Mouse (Mus musculus) retina, embryonic 14.5 days (tissue): ENCODE results near the gene Arpp19.

Experiments used
- DNase-seq: peaks from one replicate; pipeline ENCODE4 v3.0.0-alpha.2; 2015; ENCODE audit warnings: low spot score

Gene Arpp19

DNA sequence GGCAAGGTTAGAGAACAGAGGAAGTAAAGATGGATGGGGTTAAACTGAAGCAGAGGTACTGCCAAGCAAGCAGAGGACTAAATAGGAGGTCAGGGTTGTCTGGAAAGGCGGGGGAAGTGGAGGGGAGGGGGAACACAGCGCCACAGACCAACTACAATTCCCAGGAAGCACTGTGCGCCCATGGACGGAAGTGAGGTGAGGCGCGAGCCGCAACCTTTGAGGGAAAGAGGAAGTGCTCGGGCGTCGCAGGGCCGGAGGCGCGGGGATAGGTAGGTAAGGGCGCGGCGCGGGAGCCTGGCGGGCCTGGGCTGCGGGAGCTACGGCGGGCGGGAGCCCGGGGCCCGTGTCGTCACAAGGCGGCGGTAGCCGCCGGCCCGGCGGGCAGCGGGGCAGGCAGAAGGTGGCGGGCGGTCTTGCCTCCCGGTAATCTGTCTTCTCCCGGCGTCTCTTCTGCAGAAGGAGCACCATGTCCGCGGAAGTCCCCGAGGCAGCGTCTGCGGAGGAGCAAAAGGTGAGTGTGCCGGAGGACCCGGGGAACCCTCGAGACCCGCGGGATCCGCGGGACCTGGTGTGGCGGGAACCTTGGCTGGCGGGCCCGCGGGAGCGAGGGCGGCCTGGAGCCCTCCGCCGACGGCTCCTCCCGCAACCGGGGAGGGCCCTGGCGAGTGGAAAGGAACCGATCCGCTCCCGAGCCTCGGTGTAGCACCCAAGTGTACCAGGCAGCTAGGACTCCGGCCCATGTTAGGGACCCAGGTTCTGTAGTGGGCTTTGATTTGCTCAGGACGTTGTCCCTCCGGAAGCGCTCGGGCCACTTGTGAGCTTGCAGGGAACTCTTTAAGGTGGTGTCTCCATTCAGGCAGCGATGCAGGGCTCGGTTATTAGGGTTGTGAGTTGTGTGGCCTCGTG is at the start of gene Arpp19:
Gene Arpp19, plus strand, starts transcription at position 164 of the 906 bp plus-strand sequence.
- peak; percentile 89 for DNase-seq

GRCm38 (mm10) chr9:74988893-74989460 is 48.4 kb upstream of the Arpp19 start:
- no peak for DNase-seq

- no peak for DNase-seq
Observed at GRCm38 (mm10) chr9:74989990-74990389, 47.4 kb upstream of the Arpp19 start.

DNA sequence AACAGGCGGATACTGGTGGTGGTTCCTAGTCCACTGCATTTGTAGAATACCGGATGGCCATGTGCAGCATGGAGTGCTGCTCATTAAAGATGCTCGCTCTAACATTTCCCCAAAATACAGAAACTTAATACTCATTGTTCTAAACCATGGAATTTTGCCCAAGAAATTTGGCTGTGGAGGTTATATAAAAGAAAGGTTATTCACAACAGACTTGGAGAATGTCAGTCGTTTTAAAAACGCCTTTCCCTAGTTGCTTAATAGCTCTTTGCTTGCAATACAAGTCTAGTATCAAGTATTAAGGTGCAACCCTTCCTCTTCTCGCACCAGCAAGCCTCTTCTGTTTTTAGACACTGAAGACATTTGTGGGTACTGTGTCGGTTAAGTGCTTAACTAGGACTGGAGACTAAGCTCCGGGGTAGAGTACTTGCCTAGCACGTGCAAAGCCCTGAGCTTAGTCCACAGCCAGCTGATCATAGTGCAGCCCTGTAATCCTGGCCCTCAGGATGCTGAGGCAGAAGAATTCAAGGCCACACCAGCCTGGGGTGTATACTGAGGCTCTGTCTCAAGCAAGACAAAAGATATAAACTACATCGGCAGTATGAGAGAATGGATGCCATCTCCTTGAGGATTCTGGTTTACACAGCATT is 42.7 kb upstream of the Arpp19 start:
- DNase-seq: no peak

GRCm38 (mm10) chr9:74996349-74996748 is 41.1 kb upstream of the Arpp19 start:
- no peak for DNase-seq

DNA sequence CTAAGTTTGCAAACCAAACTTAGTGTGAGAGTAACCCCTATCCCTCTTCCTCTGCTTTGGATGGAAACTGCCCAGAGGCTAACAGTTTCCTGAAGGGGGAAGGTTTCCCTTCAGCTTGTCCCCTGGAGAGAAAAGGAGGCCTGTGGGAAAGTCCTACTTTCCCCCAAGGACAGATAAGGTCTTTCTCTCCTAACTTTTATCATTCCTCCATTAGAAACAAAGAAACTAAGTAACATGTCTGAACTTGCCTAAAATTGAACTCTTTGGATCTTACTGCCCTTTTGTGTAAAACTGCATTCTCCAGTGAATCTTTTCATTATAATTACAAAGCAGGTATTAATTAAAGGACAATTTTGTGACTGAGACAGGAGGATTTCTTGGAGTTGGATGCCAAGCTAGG is 39.4 kb upstream of the Arpp19 start:
- no peak for DNase-seq

DNA sequence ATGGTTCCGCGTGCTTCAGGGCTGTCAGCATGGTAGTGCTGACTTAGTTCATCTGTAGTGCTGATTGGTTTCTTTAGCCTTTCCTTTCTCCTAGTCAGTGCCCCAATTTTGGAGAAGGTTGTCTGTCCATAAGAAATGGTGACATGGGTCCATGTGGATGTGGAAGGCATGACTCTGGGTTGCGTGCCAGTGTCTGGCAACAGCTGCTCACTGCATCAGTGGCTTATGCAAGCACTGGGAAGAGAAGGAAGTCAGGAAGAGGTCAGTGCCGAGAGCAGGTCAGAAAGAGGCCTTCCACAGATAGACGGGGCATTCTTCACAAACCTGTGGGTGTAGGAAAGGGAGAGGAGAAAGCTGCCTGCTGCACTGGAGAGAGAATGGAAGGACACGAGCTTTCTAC is 36.4 kb upstream of the Arpp19 start:
- DNase-seq: no peak

DNA sequence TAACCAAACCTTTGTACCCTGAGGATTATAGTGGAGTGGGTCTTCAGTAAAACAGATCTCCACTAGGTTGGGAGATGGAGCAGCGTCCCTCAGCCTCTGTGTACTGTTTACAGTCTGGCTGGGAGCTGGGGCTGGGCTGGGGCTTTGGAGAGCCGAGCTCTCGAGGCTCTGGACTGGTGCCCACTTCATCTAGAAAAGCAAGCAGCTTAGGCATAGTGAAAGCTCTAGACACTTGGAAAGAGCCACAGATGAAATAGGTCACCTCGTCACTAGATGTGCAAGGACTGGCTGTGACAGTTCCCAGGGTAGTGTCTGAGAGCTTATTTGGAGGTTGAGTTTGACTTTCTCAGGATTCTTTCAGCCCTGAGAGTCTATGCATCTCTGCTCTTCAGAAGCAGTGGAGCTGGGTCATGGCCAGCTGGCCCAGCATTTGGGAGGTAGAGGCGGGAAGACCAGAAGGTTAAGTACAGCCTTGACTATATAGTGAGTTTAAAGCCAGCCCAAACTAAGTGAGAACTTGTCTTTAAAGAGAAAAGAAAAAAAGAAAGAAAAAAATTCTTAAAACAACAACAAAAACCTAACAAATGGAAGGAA is 35.7 kb upstream of the Arpp19 start:
- no peak for DNase-seq

GRCm38 (mm10) chr9:75002262-75002661 is 35.2 kb upstream of the Arpp19 start:
- DNase-seq: no peak

DNA sequence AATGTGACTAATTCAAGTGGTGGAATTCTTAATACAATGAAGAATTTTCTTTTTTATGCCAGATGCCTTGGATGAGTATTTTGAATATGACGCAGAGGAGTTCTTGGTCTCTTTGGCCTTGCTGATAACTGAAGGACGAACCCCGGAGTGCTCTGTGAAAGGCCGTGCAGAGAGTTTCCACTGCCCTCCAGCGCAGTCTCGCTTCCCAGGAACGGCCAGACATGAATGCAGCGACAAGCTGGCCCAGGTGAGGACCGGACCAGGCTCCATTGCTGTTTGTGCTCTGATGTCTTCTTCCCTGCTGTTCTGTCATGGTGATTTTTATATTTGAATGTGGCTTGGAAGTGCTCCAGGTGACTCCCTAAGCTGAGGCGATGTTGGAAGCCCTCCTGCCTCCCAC is 33.2 kb upstream of the Arpp19 start:
- no peak for DNase-seq

- no peak for DNase-seq
Observed at GRCm38 (mm10) chr9:75016591-75016990, 20.8 kb upstream of the Arpp19 start.

DNA sequence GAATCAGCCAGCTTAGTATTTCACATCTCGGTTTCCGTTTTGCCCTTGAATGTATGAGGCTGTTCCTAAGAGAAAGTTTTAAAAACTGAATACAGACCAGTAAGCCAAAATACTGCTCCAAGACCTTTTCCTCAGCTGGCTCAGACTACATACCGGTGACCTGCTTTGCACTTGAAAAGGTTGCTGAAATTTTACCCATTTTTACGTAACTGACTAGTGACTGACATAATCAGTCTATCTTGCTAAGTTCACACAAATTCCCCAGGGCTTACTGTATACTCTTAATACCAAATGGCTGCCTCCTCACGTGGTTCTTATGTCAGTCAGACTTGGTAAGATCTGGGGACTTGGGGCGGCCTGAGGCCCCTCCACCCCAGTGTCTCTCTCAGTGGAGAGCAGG is 18.2 kb upstream of the Arpp19 start:
- no peak for DNase-seq

- no peak for DNase-seq
Observed at GRCm38 (mm10) chr9:75019592-75019991, 17.8 kb upstream of the Arpp19 start.

DNA sequence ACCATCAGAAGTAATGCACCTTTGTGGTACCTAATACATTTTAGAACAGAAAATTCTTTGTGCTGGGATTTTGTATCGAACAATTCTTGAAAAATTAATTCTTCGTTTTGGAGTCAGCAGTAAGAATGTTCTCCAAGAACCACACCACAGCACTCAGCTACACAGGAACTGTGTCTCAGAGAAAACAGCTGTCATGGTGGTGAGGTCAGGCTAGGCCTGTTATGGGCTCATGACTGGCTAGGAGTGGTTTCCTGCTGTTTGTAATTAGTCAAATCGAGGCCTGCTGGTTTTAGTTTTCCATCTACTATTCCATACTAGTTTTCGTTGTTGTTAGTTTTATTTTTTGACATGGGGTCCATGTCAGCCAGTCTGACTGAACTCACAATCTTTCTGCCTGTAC is 16.9 kb upstream of the Arpp19 start:
- DNase-seq: no peak

GRCm38 (mm10) chr9:75022546-75022945 is 14.9 kb upstream of the Arpp19 start:
- DNase-seq: no peak

- no peak for DNase-seq
Observed at GRCm38 (mm10) chr9:75023150-75023894, 14.1 kb upstream of the Arpp19 start.

GRCm38 (mm10) chr9:75024089-75024488 is 13.3 kb upstream of the Arpp19 start:
- DNase-seq: no peak

DNA sequence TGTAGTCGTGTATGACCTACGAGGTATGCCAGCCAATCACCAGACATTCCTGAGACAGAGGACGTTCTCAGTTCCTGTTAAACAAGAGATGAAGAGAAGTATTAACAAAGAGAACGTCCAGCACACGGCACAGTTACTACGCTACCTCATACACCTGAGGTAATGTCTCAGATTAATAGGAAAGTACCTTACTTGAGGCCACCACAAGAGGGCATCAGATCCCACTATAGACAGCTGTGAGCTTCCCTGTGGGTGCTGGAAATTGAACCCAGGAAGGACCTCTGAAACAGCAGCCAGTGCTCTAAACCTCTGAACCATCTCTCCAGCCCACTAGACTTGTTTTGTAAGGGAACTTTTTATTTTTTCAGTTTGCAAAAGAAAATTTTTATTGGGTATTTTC is 11.7 kb upstream of the Arpp19 start:
- DNase-seq: no peak

DNA sequence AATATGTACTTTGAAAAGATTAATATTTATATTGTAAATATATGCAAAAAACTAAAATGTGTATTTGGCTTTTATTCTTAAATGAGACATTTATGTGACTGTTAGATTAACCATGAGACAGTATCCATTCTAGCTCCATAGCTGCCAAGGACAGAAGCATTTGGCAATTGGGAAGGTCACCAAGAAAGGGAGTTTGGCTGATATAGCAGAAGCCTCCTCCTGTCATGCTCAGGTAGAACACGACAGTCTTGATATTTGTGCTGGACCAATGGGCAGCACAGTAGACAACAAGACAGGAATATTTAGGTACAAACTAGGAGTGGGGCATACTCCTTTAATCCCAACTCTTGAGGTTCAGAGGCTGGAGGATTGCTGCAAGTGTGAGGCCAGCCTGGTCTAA is 5.0 kb upstream of the Arpp19 start:
- no peak for DNase-seq

- DNase-seq: peak; percentile 61
Observed at GRCm38 (mm10) chr9:75033141-75033540, 4.3 kb upstream of the Arpp19 start.

DNA sequence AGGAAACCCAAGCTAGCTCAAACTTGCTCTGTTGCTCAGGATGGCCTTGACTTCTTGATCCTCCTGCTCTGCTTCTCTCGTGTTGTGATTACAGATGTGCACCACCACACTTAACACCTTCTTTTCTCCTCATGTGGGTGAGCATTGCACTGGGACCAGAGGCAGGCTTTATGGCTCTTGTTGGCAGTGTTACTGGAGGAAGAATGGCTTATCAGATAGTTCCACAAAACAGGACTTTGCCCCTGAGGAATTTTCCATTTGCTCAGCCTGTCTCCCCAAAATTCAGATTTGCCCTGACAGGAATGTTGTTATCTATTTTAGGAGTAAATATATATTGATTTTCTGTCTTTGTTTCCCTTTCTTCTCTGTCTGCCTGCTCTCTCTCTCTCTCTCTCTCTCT is 2.7 kb upstream of the Arpp19 start:
- no peak for DNase-seq

GRCm38 (mm10) chr9:75035944-75036343 is 1.5 kb upstream of the Arpp19 start:
- DNase-seq: no peak
